Mouse (Mus musculus) central nervous system, embryonic 11.5 days (tissue): Measurements from ENCODE around the gene Dcaf12. TPM values are rescaled to one million over a fixed set of nuclear protein-coding genes. Genes with fewer than 3 reads are reported as not detected.

Source experiments
- polyA plus RNA-seq: library from polyadenylated mRNA; depleted of rRNA; stranded (reverse); fragments of >200 nt; gene quantifications from 2 replicates; pipeline ENCODE4 v1.2.3, GENCODE M21; 2012; rRNA removed

Gene Dcaf12
- polyA plus RNA-seq = 34.9 and 40.3 TPM in 2 replicates

DNA sequence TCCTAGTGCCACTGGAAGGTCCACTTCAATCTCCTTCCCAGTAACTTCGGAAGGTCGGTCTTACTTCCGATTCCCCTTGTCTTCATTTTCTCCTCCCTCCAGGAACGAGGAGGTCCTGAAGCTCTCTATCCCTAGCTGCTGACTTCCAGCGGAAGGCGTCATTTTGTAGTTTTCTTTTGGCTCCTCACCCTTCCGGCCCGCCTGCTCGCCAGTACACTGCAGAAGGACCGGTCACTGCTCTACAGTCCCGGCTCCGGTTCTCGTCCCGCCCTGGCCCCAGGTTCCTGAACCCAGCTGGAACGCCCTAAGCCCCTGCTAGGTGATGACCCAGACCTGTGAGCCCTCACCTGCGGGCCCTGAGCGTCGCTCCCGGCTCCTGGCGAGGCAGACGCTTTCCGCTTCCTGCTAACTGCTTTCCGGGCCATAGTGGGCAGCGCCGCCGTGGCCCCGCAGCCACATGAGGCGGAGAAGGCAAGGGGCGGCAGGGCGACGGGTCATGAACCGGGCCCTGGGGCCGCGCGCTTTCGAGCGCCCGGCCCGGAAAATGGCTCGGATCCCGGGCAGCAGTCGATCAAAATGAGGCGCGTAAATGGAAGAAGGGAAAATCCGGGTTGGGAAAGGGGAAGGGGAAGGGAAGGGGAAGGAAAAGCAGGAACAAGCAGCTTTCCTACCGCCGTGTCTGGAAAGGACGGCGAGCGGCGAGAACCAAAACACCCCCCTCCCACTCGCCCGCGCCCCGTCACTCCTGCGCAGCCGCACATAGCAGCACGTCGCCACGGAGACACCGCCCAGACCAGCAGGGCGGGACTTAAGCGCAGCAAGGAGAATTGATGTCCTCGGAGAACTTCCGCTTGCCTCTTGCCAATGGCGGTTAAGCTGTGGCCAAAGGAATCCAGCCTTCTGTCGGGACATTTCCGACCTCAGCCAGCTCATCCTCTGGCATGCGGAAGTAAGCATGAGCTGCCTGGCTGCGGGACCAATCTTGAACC is at the start of gene Dcaf12:
Gene Dcaf12 (minus strand): TSS at position 749 of the 989 bp plus-strand sequence.

DNA sequence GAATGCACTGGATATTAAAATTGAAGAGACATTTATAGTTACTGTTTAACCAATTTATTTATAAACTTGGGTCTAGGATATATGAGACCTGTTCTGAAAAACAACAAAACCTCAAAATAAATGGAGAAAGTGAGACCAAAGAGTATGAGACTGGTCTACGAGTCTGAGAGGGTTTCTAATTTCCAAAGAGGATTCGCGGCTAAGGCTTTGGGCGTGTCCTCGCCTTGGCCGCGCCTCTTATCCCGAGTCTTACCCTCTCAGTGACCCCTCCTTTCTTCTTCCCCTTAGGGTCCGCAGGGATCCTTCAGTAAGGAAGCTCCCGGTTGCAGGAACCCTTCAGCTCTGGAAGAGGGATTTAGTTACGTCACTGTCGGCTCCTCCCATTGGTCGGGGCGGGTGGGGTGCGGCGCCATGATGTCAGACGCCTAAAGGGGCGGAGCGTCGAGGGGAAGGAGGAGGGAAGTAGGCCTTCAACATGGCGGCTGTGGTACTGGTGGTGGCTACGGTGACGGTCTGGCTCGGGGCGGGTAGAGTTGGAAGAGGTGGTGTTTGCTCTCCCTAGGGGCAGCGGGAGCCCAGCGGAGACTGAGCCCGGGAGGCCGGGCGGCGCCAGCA is 34.0 kb upstream of the Dcaf12 start, which contains the start of gene Ubap1:
Gene Ubap1 (plus strand): TSS at position 413 of the 615 bp plus-strand sequence.

DNA sequence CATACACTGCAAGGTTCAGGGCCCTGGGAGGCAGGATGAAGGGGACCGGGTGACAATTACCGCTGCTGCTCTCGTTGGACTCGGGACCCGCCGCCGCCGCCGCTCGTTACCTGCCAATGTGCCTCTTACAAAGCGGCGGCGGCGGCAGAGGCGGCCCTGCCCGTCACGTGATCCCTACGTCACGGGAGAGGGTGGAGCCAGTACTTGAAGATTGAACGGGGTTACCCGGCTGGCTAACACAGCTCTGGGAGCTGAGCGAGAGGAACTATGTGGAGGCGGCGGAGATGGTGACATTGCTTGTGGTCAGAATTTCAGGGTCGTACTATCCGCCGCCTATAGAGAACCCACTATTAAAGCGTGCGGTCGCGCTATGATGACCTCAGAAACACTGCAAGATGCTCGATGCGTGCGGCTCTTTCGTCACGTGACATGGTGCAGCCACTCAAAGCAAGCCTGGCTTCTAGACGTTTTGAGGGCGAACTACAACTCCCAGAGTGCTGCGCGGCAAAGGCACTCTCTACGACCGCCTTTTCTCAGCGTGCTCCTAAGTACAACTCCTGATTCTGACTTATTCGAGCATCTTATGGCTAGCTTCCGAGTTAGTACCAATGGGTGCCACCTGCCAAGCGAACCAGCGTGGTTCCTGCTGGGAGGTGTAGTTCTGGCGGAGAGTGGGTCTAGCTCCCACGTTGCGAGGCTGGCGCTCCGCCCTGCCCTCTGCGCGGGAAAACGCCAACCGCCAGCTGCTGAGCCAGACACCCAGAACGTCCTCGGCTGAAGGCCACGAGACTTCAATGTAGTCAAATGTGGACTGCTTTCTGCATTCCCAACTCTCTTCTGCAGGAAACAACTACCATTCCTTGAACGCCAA is 39.5 kb downstream of the Dcaf12 start, which contains the start of gene Ubap2:
Gene Ubap2 (minus strand): TSS at position 165 of the 871 bp plus-strand sequence.

Other genes starting within 250 kb of the Dcaf12 start
- gene Aqp3, start 216.7 kb downstream of the Dcaf12 start, polyA plus RNA-seq = 2.5 and 3.7 TPM in 2 replicates
- 22.4 and 29.0 TPM in 2 replicates for gene Nol6, start 190.4 kb downstream of the Dcaf12 start, polyA plus RNA-seq
- gene Ube2r2, start 179.1 kb downstream of the Dcaf12 start, polyA plus RNA-seq = 269 and 337 TPM in 2 replicates
- 62.6 and 90.7 TPM in 2 replicates for gene Ubap2, start 39.7 kb downstream of the Dcaf12 start, polyA plus RNA-seq
- 53.2 and 57.1 TPM in 2 replicates for gene Ubap1, start 34.1 kb upstream of the Dcaf12 start, polyA plus RNA-seq
- 10.1 and 10.4 TPM in 2 replicates for gene Kif24, start 150.0 kb upstream of the Dcaf12 start, polyA plus RNA-seq
- 29.0 and 48.4 TPM in 2 replicates for gene Nudt2, start 150.3 kb upstream of the Dcaf12 start, polyA plus RNA-seq
- gene AI464131, start 188.2 kb upstream of the Dcaf12 start, polyA plus RNA-seq = 4.5 and 5.2 TPM in 2 replicates
- 3.3 and 3.7 TPM in 2 replicates for gene 1110017D15Rik, start 202.4 kb upstream of the Dcaf12 start, polyA plus RNA-seq